Mouse (Mus musculus) ES-Bruce4 (cell line): ENCODE results near the gene Akt1s1.

ENCODE experiments used
- EP300 ChIP-seq: IDR thresholded peaks from 2 replicates; pipeline ENCODE4 v1.6.1; 2011; ENCODE audit warnings: low read depth, low read length; ENCODE audit not compliant: insufficient read depth
- POLR2A ChIP-seq: IDR thresholded peaks from one replicate; pipeline ENCODE4 v1.8.1; 2011; ENCODE audit warnings: low read length; ENCODE audit not compliant: insufficient read depth

GRCm38 (mm10) chr7:44868465-44868864 is 19.7 kb downstream of the Akt1s1 start:
- no peak for TF ChIP-seq EP300
- TF ChIP-seq POLR2A, result no peak
